Mouse (Mus musculus) testis, adult 2 months (tissue): ENCODE data around the gene Cmss1. TPM values are rescaled to one million over a fixed set of nuclear protein-coding genes. Genes with fewer than 3 reads are reported as not detected.
A peak's percentile ranks its signal among the peaks of the same experiment; 100 is the strongest.

ENCODE experiments used
- H3K27ac ChIP-seq: fragments of 200-500 bp; 2 replicates; pipeline ENCODE4 v1.5.1; 2012; ENCODE audit warnings: low read depth, low read length; ENCODE audit not compliant: control insufficient read depth, insufficient read depth
- H3K27me3 ChIP-seq: fragments of 200-500 bp; 2 replicates; pipeline ENCODE4 v1.6.1; 2012; ENCODE audit warnings: mild to moderate bottlenecking, low read length, moderate library complexity; ENCODE audit not compliant: control insufficient read depth, insufficient read depth
- H3K36me3 ChIP-seq: fragments of 200-500 bp; 2 replicates; pipeline ENCODE4 v1.6.1; 2012; ENCODE audit warnings: mild to moderate bottlenecking, low read length; ENCODE audit not compliant: control insufficient read depth, insufficient read depth
- H3K4me1 ChIP-seq: fragments of 200-500 bp; 2 replicates; pipeline ENCODE4 v1.6.1; 2012; ENCODE audit warnings: low read length; ENCODE audit not compliant: control insufficient read depth, insufficient read depth
- H3K4me3 ChIP-seq: fragments of 200-500 bp; 2 replicates; pipeline ENCODE4 v1.5.1; 2012; ENCODE audit warnings: low read depth, mild to moderate bottlenecking, low read length, moderate library complexity, mixed read lengths; ENCODE audit not compliant: control insufficient read depth
- CTCF ChIP-seq: fragments of 200-500 bp; IDR thresholded peaks from 2 replicates; pipeline ENCODE4 v1.5.1; 2012; ENCODE audit warnings: low read depth, mild to moderate bottlenecking, inconsistent platforms, low read length, moderate library complexity; ENCODE audit not compliant: control insufficient read depth, insufficient read depth, insufficient replicate concordance
- POLR2A ChIP-seq: fragments of 200-500 bp; IDR thresholded peaks from 2 replicates; pipeline ENCODE4 v1.6.1; 2012; ENCODE audit warnings: low read depth, mild to moderate bottlenecking, inconsistent platforms, low read length, moderate library complexity; ENCODE audit not compliant: control insufficient read depth
- polyA plus RNA-seq: library from polyadenylated mRNA; depleted of rRNA; stranded (reverse); fragments of >200 nt; gene quantifications from 2 replicates; pipeline ENCODE4 v1.2.3, GENCODE M21; 2012

Cmss1 gene
- polyA plus RNA-seq, 1 experiment: 45.3 TPM

DNA sequence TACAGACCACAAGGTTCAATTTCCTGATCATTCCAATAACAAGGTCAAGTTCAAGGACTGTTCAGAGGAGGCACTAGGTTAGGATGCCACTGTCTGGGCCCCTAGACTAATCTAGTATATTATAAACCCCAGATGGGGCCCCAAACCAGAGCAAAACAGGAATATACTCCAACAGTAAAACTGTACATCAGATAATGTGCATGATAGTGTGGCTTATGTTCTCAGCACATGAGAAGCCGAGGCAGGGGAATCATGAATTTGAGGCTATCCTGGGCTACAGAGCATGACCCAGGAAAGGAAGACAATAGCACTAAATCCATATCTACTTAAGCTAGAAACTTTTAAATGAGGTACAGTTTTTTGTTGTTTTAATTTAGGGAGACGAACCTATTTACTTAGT is 294.5 kb downstream of the Cmss1 start:
- H3K27ac ChIP-seq: no peak overlapping the region
- H3K27me3 ChIP-seq: no peaks in the 10 kb centered on the region
- H3K4me3 ChIP-seq: no peak overlapping the region
- H3K4me1 ChIP-seq: no peaks in the 10 kb centered on the region
- TF ChIP-seq CTCF (no peak), POLR2A (no peak)
- no peaks in the 10 kb centered on the region for H3K36me3 ChIP-seq

DNA sequence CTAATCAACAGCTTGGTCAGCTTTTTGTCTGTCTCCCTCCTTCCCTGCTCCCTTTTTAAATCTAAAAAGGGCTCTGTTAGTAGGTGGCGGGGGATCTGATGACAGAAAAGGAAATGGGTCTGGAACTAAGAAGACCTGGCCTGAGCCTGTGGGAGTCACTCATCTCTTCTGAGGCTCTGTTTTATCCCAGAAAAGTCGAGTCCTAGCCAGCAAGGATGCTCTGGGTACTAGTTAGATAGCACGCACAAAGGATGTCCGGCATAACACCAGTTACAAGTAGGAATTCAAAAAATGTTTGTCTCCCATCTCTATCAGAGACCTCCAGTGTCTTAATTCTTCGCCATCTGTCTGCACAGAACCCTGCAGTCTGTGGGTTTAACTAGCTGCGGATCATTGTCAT is 301.2 kb downstream of the Cmss1 start:
- TF ChIP-seq CTCF (no peak), POLR2A (no peak)
- H3K27me3 ChIP-seq: no peaks in the 10 kb centered on the region
- no peak overlapping the region for H3K4me3 ChIP-seq
- H3K4me1 ChIP-seq: peaks cover 4% of the 10 kb centered on the region
- H3K36me3 ChIP-seq: no peaks in the 10 kb centered on the region
- no peak overlapping the region for H3K27ac ChIP-seq

DNA sequence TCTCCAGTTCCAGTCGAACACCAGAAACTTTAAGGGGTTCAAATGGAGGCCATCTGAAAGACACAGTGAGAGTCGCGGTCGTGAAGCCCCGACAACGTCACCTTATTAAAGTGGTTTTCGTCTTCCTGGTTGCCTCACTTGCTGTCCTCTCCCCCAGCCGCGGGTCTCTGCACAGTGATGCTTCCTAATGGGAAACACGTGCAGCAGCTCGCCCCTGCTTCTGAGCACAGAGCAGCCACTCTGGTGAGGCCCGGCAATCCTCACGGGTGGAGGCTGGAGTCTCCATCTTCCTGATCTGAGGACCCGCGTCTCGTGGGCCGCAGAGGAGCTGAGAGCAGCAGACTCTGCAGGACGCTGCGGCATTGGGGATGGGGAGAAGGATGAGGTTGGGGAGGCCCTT is 302.9 kb downstream of the Cmss1 start:
- peak overlapping the region; percentile 21 for H3K4me3 ChIP-seq

DNA sequence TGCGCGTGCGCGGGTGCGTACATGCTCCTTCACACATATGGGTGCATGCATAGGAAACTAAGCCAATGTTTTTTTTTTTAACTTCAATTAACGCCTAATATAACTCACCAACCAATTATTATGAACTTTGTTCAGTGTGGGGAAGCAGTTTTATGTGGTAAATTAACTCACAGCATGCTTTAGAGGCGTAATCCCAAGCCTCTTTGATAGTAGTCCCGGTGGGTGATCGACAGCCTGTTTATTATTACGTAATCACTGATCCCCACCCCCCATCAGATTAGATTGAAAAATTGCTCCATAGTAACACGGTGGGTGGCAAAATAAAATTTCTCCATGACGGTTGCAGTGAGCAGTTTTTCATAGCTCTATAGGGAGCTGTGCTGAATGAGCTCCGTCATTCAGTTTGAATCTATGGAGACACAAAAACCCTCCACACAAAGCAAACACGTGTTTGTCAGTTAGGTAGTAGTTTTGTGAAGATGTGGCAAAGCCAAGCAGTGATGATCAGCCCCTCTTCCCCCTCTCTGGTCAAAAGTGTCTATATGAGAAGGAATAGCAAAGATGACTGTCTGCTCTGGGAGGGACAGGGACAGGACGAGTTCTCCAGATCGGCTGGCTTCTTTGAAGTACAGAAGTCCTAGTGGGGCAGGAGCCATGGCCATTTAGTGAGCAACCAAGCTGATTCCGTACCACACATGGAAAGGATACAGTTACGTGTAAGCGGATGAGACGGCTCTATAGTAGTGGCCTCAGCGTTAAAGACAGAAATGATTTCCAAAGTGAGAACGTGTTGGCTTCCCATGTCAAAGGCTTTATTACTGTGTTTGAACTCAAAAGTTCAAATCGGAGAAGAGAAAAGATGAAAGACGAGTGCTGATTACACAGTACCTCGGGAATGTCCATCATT is 303.6 kb downstream of the Cmss1 start:
- peaks cover 4% of the 10 kb centered on the region for H3K4me1 ChIP-seq
- no peak for TF ChIP-seq POLR2A
- no peak for TF ChIP-seq CTCF
- H3K27ac ChIP-seq: no peak overlapping the region
- no peaks in the 10 kb centered on the region for H3K27me3 ChIP-seq
- H3K4me3 ChIP-seq: no peak overlapping the region; the same call in 1 of the 2 replicates
- H3K36me3 ChIP-seq: no peaks in the 10 kb centered on the region

More for the DNA sequence above, 302.9 kb downstream of the Cmss1 start:
- Histone ChIP-seq H3K27ac (no peak overlapping the region), H3K36me3 (no peaks in the 10 kb centered on the region), H3K4me1 (peaks cover 4% of the 10 kb centered on the region), H3K27me3 (no peaks in the 10 kb centered on the region)
- TF ChIP-seq CTCF (no peak), POLR2A (no peak)

DNA sequence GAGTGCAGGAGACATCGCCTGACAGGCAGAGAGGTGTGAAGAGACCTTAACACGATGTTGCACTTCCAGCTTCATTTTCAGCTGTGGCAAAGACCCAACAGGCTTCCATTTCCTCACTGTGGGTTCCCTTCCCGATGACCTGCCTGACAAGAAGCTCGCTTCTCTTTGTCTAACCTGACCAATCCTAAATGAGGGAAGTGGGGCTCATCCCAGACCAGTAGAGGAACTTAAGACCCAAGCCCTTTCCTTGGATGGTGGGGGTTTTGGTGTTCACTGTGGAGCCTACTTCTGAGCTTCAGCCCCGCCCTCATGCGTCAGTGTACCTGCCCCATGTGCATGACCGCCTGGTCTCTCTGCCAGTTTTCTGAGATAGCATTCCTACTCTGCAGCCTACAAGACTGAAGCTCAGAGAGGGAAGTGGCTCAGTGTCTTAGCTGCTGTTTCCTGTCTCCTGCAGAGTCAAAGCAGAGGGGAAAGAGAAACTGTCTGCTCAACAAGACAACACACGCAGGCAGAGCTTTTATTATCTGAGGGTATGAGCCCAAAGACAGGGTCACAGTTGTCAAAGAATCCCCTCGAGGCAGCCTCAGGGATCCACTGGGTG is 305.1 kb downstream of the Cmss1 start:
- Histone ChIP-seq H3K4me1 (peaks cover 4% of the 10 kb centered on the region), H3K4me3 (no peak overlapping the region), H3K27me3 (no peaks in the 10 kb centered on the region), H3K36me3 (no peaks in the 10 kb centered on the region), H3K27ac (no peak overlapping the region)
- no peak for TF ChIP-seq POLR2A

DNA sequence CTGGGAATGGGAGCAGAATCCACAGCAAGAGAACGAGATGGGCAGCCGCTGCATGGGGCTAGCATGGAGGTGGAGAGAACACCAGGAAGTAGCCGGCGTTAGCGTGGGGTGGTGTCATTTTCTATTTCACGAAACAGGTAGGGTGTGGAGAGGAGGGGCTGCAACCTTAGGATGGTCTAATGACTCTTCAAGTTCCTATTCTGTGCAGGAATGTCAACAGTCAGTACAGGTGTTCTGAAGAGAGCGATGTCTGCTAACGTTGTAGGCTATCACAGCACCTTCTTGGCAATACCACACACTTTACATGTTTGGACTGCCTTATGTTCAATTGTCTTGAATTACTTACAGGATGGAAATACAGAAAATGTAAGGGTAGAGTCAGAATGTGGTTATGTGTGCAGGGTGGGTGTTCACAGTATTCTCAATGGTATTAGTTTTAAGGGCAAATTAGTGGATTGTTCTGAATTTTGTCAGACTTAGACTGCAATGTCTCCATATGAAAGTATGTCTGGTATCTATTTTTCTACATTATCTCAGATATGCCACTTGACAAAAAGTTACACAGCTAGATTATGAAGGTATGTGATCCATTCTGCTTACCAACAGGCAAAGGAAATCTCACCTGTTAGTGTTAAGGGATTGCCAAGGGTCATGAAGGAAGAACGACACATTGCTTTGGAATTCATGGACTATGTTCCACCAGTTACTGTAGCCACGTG is 311.3 kb downstream of the Cmss1 start:
- Histone ChIP-seq H3K36me3 (no peaks in the 10 kb centered on the region), H3K27ac (no peak overlapping the region), H3K4me3 (no peak overlapping the region), H3K27me3 (no peaks in the 10 kb centered on the region), H3K4me1 (no peaks in the 10 kb centered on the region; the same call in 1 of the 2 replicates)
- no peak for TF ChIP-seq CTCF
- TF ChIP-seq POLR2A: no peak

DNA sequence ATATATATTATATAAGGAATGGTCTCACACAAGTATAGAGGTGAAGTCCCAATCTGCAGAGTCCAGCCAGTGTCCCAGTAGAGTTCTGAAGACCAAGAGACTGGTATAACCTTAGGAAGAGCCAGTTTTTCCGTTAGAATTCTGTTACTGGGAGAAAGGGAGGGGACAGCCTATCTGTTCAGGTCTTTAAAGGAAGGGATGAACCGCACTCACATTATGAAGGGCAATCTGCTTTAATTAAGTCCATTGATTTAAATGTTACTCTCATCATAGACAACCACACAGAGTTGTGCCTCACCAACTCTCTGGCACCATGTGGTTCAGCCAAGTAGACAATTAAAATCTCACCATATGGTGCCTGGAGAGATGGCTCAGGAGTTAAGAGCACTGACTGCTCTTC is 313.9 kb downstream of the Cmss1 start, which contains the start of gene Tmem30c:
TSS of gene Tmem30c (minus strand) at position 101 of the 400 bp plus-strand sequence.
- H3K27ac ChIP-seq: peak within 1 kb of the TSS; percentile 88
- no peaks in the 10 kb centered on the region; the same call in 1 of the 2 replicates for H3K4me1 ChIP-seq
- no peaks in the 10 kb centered on the region for H3K36me3 ChIP-seq
- no peaks in the 10 kb centered on the region for H3K27me3 ChIP-seq
- TF ChIP-seq POLR2A: no peak
- TF ChIP-seq CTCF: no peak
- peak within 1 kb of the TSS; percentile 65 for H3K4me3 ChIP-seq
